8 mouse cellular contexts compared by ENCODE assay signal in genomic region chr4:155215773-155216630, GRCm38 (mm10). TPM values are rescaled to one million over a fixed set of nuclear protein-coding genes. Genes with fewer than 3 reads are reported as not detected.
DNase-seq lines count a peak whose midpoint lies in the region; ATAC-seq lines count a peak whose summit lies in the region.

No protein-coding gene starts in this region.

- no peak for ATAC-seq in CD4-positive, CD25-positive, alpha-beta regulatory T cell, adult 4 months
- no peak for ATAC-seq in limb, embryonic 12.5 days (ENCODE audit: insufficient number of reproducible peaks, insufficient read depth, low FRiP score, low TSS enrichment, low read depth)

- intact Hi-C loops in heart, postnatal 25 days (cut with DNase I), result loop anchor here (5.0 kb wide), 2 partner anchors 39 to 64 kb away; no protein-coding TSS in a partner anchor

- H3K9me3 ChIP-seq in limb, embryonic 12.5 days, result no peaks in the 10 kb centered on the region

- H3K9ac ChIP-seq in limb, embryonic 12.5 days (replicated peaks), result no peak overlapping the region

- peak; percentile 30 for DNase-seq in CD4-positive, CD25-positive, alpha-beta regulatory T cell, adult 2 months (ENCODE audit: low read depth, low spot score)
- DNase-seq in retina, postnatal 1 day, result peak; percentile 45
- DNase-seq in retina, embryonic 14.5 days (ENCODE audit: low spot score), result no peak
- DNase-seq in heart, postnatal 25 days (ENCODE audit: low spot score), result peak; percentile 58
- peak; percentile 41 for DNase-seq in right cerebral cortex, postnatal 14 days
- no peak for DNase-seq in B cell, adult 2 months

- peak overlapping the region; percentile 99 for H3K4me2 ChIP-seq in limb, embryonic 12.5 days

- peaks cover 88% of the 10 kb centered on the region for H3K4me1 ChIP-seq in limb, embryonic 12.5 days (replicated peaks)

- H3K4me3 ChIP-seq in limb, embryonic 12.5 days (replicated peaks), result no peak overlapping the region

- WGBS in limb, embryonic 12.5 days, result 66% methylated on average over 12 of the region's 12 CpGs

- peaks cover 24% of the 10 kb centered on the region for H3K36me3 ChIP-seq in limb, embryonic 12.5 days

- no peaks in the 10 kb centered on the region for H3K27me3 ChIP-seq in limb, embryonic 12.5 days

- peak overlapping the region; percentile 53; the same call in 1 of the 2 replicates for H3K27ac ChIP-seq in limb, embryonic 12.5 days

RNA-seq across cellular contexts. Expression of gene Ski, which starts 6.4 kb away (rescaled TPM):
- polyA plus RNA-seq in CD4-positive, CD25-positive, alpha-beta regulatory T cell, adult 4 months (2017; shearing (Covaris generic)), result 10 to 100 TPM; 20.6 to 28.2 TPM
- total RNA-seq in heart, postnatal 25 days (2021), result 10 to 100 TPM; 55.0 to 63.9 TPM
- 18.4 and 18.8 TPM in 2 replicates for polyA plus RNA-seq in limb, embryonic 12.5 days (2016; fragmentation: Nextera tagmentation; extraction: Ambion mirVana)

RNA-seq across cellular contexts. Expression of gene Faap20, which starts 33.6 kb away (rescaled TPM):
- 10 to 100 TPM; 50.4 to 58.5 TPM for polyA plus RNA-seq in CD4-positive, CD25-positive, alpha-beta regulatory T cell, adult 4 months (2017; shearing (Covaris generic))
- 10 to 100 TPM; 13.5 to 15.5 TPM for total RNA-seq in heart, postnatal 25 days (2021)
- 96.0 and 99.2 TPM in 2 replicates for polyA plus RNA-seq in limb, embryonic 12.5 days (2016; fragmentation: Nextera tagmentation; extraction: Ambion mirVana)

Comparison
In these comparisons a context has a peak if more than half of its experiments do, and no peak if none do; other contexts are left out.
1. DNase-seq: peak in CD4-positive, CD25-positive, alpha-beta regulatory T cell, adult 2 months (single experiment), retina, postnatal 1 day (single experiment), heart, postnatal 25 days (single experiment) and right cerebral cortex, postnatal 14 days (single experiment); none in retina, embryonic 14.5 days (single experiment) and B cell, adult 2 months (0 of 2).